Mouse (Mus musculus) kidney, adult 2 months (tissue): Measurements from ENCODE around the gene Gm10282.

Experiments used
- CTCF ChIP-seq: fragments of 200-500 bp; conservative IDR thresholded peaks from 2 replicates; pipeline ENCODE4 v1.5.1; 2011; ENCODE audit warnings: low read depth, mild to moderate bottlenecking, control low read depth, low read length, moderate library complexity, mixed read lengths; ENCODE audit not compliant: insufficient read depth, insufficient read length
- POLR2A ChIP-seq: fragments of 200-500 bp; IDR thresholded peaks from one replicate; pipeline ENCODE4 v1.6.1; 2011; ENCODE audit warnings: low read depth, low read length, control low read depth

GRCm38 (mm10) chr8:72263451-72263850, 41.6 kb downstream of the Gm10282 start:
- TF ChIP-seq CTCF (no peak), POLR2A (no peak)
